In the genomic region with DNA sequence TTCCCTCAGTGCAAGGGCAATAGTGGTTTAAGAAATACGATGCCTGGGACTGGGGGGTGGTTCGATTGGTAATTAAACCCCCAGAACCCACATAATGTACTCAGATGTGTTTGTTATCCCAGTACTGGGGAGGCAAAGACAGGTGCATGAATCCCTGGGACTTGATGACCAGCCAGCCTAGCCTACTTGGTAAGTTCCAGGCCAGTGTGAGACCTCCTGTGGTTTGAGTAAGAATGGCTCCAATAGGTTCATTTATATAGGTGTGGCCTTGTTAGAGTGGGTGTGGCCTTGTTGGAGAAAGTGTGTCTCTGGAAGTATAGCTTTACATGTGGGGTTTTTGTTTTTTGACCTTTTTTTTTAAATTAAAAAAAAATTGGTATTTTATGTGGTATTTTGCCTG, we compare ENCODE assay signal across 23 mouse cellular contexts.
DNase-seq lines count a peak whose midpoint lies in the region; TF ChIP-seq lines count a peak whose summit lies in the region.
"Had no signal": no experiment of that assay in that cellular context is flagged by ENCODE, and none has a peak within 500 bp of the region (broad histone marks: within the 10 kb centered on the region; RNA-seq: fewer than 3 reads in every experiment).

No protein-coding gene starts in this region.

- intact Hi-C loops in heart, adult 2 months (cut with DNase I): no loop called here

- H3K27ac ChIP-seq in heart, adult 2 months: no peak overlapping the region

- no peaks in the 10 kb centered on the region for H3K36me3 ChIP-seq in heart, adult 2 months (ENCODE audit: control insufficient read depth, insufficient read depth, low read length)
- H3K36me3 ChIP-seq: G1E had no signal

- H3K4me1 ChIP-seq in heart, adult 2 months (ENCODE audit: control insufficient read depth, insufficient read depth, low read length): no peaks in the 10 kb centered on the region; the same call in 1 of the 2 replicates

- 94% methylated on average over 2 of the region's 2 CpGs for WGBS in heart, adult 2 months

- no peaks in the 10 kb centered on the region for H3K79me2 ChIP-seq in heart, adult 2 months (replicated peaks; ENCODE audit: control insufficient read depth, insufficient read depth, low read length)

- TF ChIP-seq EP300 in heart, adult 2 months (IDR thresholded peaks at IDR 0.05; ENCODE audit: insufficient read depth, low read depth, low read length): no peak

- TF ChIP-seq CTCF in heart, adult 2 months (IDR thresholded peaks at IDR 0.05): no peak

- TF ChIP-seq POLR2A in heart, adult 2 months (IDR thresholded peaks at IDR 0.05; ENCODE audit: insufficient read depth, low read depth, low read length): no peak

- H3K9ac ChIP-seq in heart, adult 2 months (ENCODE audit: low read depth, low read length): no peak overlapping the region

- peak; percentile 80 for DNase-seq in heart, adult 11 months
- DNase-seq in heart, adult 2 months: no peak
- DNase-seq in ES-CJ7 (ENCODE audit: low read depth, low spot score) (peak; percentile 40), R1 (ENCODE audit: low read depth, low spot score) (peak; percentile 56), ZHBTc4 (ENCODE audit: low read depth, low spot score) (peak; percentile 23)
- no peak for DNase-seq in lung, postnatal 25 days (ENCODE audit: low spot score)
- DNase-seq in gastrocnemius, adult 8-10 months (ENCODE audit: low spot score in 2 of 2): no peak
- DNase-seq in retina, postnatal 1 day: no peak
- DNase-seq: adrenal gland, adult 2 months; adrenal gland, adult 8-10 months; adrenal gland, postnatal 10 days; adrenal gland, postnatal 14 days; adrenal gland, postnatal 25 days; adrenal gland, postnatal 36 days; B cell, adult 2 months; cerebellum, adult 11 months; cerebellum, adult 11-12 months; cerebellum, adult 18-20 months; cerebellum, adult 2 months; cerebellum, adult 8-10 months had no signal

- H3K4me3 ChIP-seq in heart, adult 2 months: no peak overlapping the region

- H3K27me3 ChIP-seq in heart, adult 2 months (ENCODE audit: control insufficient read depth, insufficient read depth, low read length): no peaks in the 10 kb centered on the region
- H3K27me3 ChIP-seq: CH12.LX, Patski had no signal

Comparison
In these comparisons a context has a peak if more than half of its experiments do, and no peak if none do; other contexts are left out.
1. DNase-seq: peak in heart, adult 11 months (single experiment), ES-CJ7 (single experiment), R1 (single experiment) and ZHBTc4 (single experiment); none in heart, adult 2 months (0 of 2), lung, postnatal 25 days (single experiment), gastrocnemius, adult 8-10 months (0 of 2) and retina, postnatal 1 day (single experiment).